Comparison of ENCODE assay signal across 12 mouse cellular contexts in genomic region chr14:91991290-91991689, GRCm38 (mm10).
"Had no signal": no experiment of that assay in that cellular context is flagged by ENCODE, and none has a peak within 500 bp of the region (broad histone marks: within the 10 kb centered on the region; RNA-seq: fewer than 3 reads in every experiment).

No protein-coding gene starts in this region.

- H3K4me3 ChIP-seq: layer of hippocampus, adult 2 months; liver, embryonic 15.5 days; midbrain, embryonic 10.5 days; midbrain, embryonic 15.5 days; neural tube, embryonic 12.5 days had no signal

- H3K36me3 ChIP-seq: liver, embryonic 15.5 days; midbrain, embryonic 10.5 days; midbrain, embryonic 15.5 days; neural tube, embryonic 12.5 days had no signal

- ATAC-seq: hindbrain, postnatal 0 days; lung, postnatal 0 days; midbrain, embryonic 15.5 days had no signal

- H3K9me3 ChIP-seq: liver, embryonic 15.5 days; midbrain, embryonic 10.5 days; midbrain, embryonic 15.5 days; neural tube, embryonic 12.5 days had no signal

- H3K27me3 ChIP-seq: liver, embryonic 15.5 days; midbrain, embryonic 15.5 days; neural tube, embryonic 12.5 days had no signal

- H3K27ac ChIP-seq: hindbrain, postnatal 0 days; layer of hippocampus, adult 2 months; liver, embryonic 15.5 days; midbrain, embryonic 10.5 days; midbrain, embryonic 15.5 days; neural tube, embryonic 12.5 days had no signal

- H3K4me1 ChIP-seq: liver, embryonic 15.5 days; midbrain, embryonic 10.5 days; midbrain, embryonic 15.5 days; neural tube, embryonic 12.5 days had no signal

- DNase-seq: left cerebral cortex, postnatal 4 days; lung, adult 2 months; lung, postnatal 36 days; thymus, postnatal 36 days had no signal

- H3K4me2 ChIP-seq: liver, embryonic 11.5 days; liver, embryonic 15.5 days; midbrain, embryonic 15.5 days; neural tube, embryonic 12.5 days had no signal

- H3K9ac ChIP-seq: liver, embryonic 15.5 days; midbrain, embryonic 15.5 days; neural tube, embryonic 12.5 days had no signal
